Mouse (Mus musculus) bone marrow macrophage, adult 2 months (primary cell): ENCODE results near the gene Rbm8a. TPM values are rescaled to one million over a fixed set of nuclear protein-coding genes. Genes with fewer than 3 reads are reported as not detected.
"Not testable (repeated sequence)": the region's sequence is repeated elsewhere in the genome, so short reads cannot be mapped to it uniquely, and the experiment has no call there.

Experiments used
- H3K27ac ChIP-seq: 2 replicates; pipeline ENCODE4 v1.5.1; 2012; ENCODE audit warnings: low read depth, low read length; ENCODE audit not compliant: insufficient read depth
- H3K4me1 ChIP-seq: 2 replicates; pipeline ENCODE4 v1.6.1; 2012; ENCODE audit warnings: low read length; ENCODE audit not compliant: control insufficient read depth, insufficient read depth
- H3K4me3 ChIP-seq: 2 replicates; pipeline ENCODE4 v1.5.1; 2012; ENCODE audit warnings: mild to moderate bottlenecking, low read length, moderate library complexity; ENCODE audit not compliant: insufficient read depth
- CTCF ChIP-seq: IDR thresholded peaks from 2 replicates; pipeline ENCODE4 v1.5.1; 2012; ENCODE audit warnings: low read depth, mild to moderate bottlenecking, low read length, moderate library complexity
- POLR2A ChIP-seq: IDR thresholded peaks from 2 replicates; pipeline ENCODE4 v1.6.1; 2012; ENCODE audit warnings: mild to moderate bottlenecking, low read depth, low read length, borderline replicate concordance
- polyA plus RNA-seq: library from polyadenylated mRNA; stranded (reverse); fragments of >200 nt; gene quantifications from 2 replicates; pipeline ENCODE4 v1.2.4, GENCODE M21; 2012; ENCODE audit not compliant: missing spikeins, insufficient read depth, insufficient read length

Gene Rbm8a
- polyA plus RNA-seq, 1 experiment: 109 TPM

DNA sequence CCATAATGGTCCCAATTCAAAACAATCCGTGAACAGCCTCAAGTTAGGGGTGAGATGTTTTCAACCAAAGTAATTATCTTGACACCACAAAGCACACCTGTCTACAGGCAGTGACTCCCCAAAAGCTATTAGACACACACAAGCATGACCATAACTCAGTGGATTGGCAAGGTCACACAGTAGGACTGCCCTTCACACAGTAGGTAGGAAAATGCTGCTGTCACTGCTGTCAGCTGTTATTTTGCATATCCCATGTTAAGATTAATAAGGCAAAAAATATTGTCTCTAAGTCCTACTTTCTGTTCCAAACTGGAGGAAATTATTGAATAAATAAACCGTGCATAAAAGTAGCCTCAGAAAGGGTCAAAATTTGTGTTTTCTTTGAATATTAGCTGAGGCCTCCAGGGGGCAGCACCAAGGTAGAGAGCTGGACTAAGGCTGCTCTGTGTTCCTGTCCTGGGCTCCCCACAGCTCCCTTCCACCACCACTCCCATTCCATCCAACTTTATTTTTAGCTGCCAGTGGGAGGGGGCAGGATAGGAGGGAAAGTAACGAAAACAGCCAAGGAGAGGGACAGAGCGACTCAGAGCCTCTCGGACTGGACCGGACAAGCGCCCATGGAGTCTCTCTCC is 15.4 kb downstream of the Rbm8a start, which contains the start of gene Itga10:
TSS of gene Itga10 (plus strand) at position 567 of the 632 bp plus-strand sequence.
- Histone ChIP-seq H3K4me1 (no peaks in the 10 kb centered on the region), H3K4me3 (no peak within 1 kb of the TSS), H3K27ac (no peak within 1 kb of the TSS)
- TF ChIP-seq CTCF (peak; percentile 69), POLR2A (no peak)

DNA sequence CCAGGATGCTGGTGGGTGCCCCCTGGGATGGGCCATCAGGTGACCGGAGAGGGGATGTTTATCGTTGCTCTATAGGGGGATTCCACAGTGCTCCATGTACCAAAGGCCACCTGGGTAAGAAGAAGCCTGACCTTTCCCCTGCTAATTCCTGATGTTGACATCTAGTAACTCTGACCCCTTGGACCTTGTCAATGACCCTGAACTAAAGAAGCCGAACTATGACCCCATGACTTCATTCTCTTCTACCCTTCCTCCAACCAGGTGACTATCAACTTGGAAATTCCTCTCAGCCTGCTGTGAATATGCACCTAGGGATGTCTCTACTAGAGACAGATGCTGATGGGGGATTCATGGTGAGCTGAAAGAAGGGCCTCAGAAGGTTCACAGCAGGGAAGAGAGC is 17.6 kb downstream of the Rbm8a start:
- TF ChIP-seq POLR2A: no peak
- no peak for TF ChIP-seq CTCF
- no peak overlapping the region for H3K27ac ChIP-seq
- no peaks in the 10 kb centered on the region for H3K4me1 ChIP-seq
- H3K4me3 ChIP-seq: no peak overlapping the region

DNA sequence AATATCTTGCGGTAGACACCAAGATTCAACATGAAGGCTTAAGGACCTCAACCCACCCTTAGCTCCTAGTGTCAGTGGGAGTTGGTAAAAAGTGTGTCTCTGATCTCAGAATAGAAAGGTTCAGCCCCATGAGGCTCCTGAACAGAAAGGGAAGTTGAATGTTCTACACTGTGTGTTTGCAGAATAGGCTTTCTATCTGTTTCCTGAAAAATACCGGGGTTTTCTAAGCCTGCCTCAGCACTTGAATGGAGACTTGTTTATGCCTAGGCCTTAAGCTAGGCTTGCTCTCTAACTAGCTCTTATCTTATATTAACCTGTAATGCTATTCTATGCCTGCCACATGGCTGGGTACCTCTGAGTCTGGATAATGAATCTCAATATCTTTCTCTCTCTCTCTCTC is 31.2 kb downstream of the Rbm8a start:
- Histone ChIP-seq H3K27ac (peak overlapping the region; percentile 76), H3K4me3 (no peak overlapping the region), H3K4me1 (peaks cover 17% of the 10 kb centered on the region)
- TF ChIP-seq POLR2A: no peak

DNA sequence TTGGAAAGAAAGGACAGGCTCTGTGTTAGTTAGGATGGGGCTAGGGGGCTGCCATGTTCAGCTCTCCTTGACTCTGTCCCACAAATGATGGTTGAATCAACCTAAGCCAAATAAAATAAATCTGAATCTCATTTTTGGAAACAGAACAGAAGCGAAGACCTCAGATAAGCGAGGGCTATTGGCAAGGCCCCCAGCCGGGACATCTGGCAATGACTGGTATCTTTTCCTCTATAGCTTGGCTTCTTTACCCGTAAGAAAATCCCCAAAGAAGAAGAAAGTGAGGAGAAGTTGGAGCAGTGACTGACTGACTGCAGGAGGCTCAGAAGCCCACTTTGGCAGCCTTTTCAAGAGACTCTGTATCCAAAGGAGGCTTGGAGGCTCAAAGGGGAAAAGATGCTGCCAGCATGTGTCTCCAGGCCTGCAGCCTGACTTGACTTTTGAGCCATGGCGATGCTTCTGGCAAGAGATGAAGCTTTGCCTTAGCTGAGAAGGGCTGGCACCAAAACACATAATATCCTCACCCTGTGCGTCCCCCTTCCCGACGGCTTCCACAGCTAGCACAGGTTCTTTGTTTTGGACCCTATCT is 33.1 kb downstream of the Rbm8a start:
- TF ChIP-seq POLR2A: no peak
- Histone ChIP-seq H3K27ac (no peak overlapping the region), H3K4me3 (no peak overlapping the region), H3K4me1 (peaks cover 17% of the 10 kb centered on the region)

DNA sequence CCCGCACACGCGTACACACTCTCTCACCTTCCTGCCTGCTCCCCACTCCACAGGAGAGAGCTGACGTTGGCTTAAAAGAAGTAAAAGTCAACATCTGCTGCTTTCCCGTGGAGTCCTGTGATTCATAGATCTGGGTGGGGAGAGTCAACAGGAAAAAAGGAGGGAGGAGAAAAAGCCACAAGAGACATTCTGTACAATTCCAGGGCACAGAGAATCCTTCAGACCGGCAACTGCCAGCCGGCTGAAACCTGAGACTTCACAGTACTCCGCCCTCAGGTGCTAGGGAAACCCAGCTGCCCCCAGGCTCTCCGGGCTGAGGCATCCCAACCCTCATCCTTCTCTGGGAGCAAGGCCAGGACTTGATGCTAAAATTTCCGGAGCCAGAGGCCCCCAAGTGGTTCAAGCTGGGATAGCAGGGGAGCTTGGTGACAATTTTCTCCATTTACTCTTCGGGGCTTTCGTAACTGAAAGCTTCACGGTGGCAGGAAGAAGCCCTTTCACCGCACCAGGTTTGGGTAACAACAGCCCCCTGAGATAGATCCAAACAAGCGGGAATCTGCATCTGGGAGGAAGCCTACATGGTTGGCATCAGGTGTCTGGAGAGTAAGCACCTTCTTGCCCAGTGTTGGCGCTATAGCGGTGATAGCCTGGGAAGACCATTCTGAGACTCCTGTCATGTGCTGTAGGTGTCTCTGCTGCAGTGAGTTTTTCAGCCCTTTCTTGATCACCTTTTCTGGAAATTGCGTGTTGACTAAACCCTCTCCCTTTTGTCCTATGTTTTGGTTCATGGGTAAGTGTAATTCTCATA is 33.9 kb downstream of the Rbm8a start:
- H3K4me1 ChIP-seq: peaks cover 17% of the 10 kb centered on the region
- H3K4me3 ChIP-seq: no peak overlapping the region
- TF ChIP-seq CTCF: peak; percentile 66
- no peak for TF ChIP-seq POLR2A
- H3K27ac ChIP-seq: no peak overlapping the region

DNA sequence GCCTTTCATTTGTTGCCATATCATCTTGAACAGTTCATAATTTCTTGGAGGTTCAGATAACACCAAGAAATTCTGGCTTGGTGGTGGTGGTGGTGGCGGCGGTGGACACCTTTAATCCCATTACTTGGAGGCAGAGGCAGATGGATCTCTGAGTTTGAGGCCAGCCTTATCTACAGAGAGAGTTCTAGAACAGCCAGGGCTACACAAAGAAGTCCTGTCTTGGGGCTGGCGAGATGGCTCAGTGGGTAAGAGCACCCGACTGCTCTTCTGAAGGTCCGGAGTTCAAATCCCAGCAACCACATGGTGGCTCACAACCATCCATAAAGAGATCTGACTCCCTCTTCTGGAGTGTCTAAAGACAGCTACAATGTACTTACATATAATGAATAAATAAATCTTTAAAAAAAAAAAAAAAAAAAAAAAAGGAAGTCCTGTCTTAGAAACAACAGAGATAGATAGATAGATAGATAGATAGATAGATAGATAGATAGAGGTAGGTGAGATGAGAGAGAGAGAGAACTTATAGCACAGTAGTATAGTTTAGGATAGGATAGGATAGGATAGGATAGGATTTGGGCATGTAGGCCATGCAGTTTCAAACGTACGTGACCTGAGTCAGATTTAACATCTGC is 36.1 kb downstream of the Rbm8a start:
- not testable (repeated sequence) for H3K27ac ChIP-seq, H3K4me3 ChIP-seq
- H3K4me1 ChIP-seq: peaks cover 17% of the 10 kb centered on the region

- H3K27ac ChIP-seq: no peak overlapping the region
- no peak for TF ChIP-seq POLR2A
- peaks cover 11% of the 10 kb centered on the region for H3K4me1 ChIP-seq
- H3K4me3 ChIP-seq: no peak overlapping the region
These were observed 37.2 kb downstream of the Rbm8a start for GRCm38 (mm10) chr3:96666916-96667315.

DNA sequence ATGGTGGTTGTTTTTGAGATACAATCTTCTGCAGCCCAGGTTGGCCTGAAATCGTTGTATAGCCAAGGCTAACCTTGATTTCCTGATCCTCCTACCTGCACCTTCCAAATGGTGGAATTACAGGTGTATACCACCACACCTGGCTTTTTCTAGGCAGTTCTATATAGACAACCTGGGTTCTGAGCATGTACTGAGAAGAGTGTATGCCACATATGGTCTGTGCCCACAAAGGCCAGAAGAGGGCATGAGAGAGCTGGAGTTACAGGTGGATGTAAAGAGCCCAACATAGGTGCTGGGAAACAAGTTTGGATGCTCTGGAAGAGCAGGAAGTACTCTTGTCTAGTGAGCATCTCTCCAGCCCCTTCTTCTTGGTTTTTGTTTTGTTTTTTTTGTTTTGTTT is 37.6 kb downstream of the Rbm8a start:
- no peak for TF ChIP-seq POLR2A
- Histone ChIP-seq H3K4me1 (peaks cover 10% of the 10 kb centered on the region), H3K4me3 (no peak overlapping the region), H3K27ac (no peak overlapping the region)

DNA sequence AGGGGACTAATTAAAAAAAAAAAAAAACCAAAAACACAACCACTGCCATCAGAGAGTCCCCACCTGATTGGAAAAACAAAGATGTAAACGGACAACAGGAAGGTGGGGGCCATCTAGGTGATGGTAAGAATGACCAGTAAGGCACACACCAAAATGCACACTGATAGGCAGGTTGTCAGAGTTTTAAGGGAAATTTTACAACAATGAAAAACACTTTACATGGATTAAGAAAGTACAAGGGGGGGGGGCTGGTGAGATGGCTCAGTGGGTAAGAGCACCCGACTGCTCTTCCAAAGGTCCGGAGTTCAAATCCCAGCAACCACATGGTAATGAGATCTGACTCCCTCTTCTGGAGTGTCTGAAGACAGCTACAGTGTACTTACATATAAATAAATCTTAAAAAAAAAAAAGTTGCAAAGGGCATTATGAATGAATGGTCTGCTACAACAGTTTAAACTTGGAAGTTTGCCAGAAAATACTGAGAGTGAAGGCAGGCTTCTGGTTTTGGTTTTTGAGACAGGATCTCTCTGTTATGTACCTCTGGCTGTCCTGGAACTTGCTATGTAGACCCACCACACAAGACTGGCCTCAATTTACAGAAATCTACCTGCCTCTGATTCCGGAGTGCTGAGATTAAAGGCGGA is 38.8 kb downstream of the Rbm8a start:
- Histone ChIP-seq H3K27ac (no peak overlapping the region), H3K4me3 (no peak overlapping the region), H3K4me1 (peaks cover 10% of the 10 kb centered on the region)
- TF ChIP-seq CTCF: no peak
- TF ChIP-seq POLR2A: no peak
